Mouse (Mus musculus): Measurements from ENCODE around the gene Sf3b5. TPM values are rescaled to one million over a fixed set of nuclear protein-coding genes. Genes with fewer than 3 reads are reported as not detected.
A peak's percentile ranks its signal among the peaks of the same experiment; 100 is the strongest.

The Sf3b5 gene
- polyA plus RNA-seq, 1 experiment from 2014 or later: 37.0 TPM

DNA sequence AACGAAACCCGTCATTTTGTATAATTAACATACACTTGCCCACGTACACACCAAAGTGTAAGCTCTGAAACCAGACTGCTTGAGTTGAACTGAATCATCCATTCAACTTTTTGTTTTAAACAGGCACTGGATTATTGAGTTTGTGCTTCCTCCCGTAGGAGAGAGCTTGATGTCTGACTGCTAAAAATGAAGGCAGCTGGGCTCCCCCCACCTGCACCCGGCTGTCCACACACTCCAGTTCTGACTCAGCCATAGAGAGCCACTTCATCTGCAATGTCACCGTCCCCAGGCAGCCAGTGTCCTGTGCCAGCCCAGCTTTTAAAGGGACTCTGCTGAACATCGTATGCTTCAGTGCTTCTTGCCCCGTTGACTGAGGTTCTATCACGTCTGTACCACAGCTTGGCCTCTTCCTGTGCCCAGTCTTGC is 27.3 kb upstream of the Sf3b5 start:
- WGBS: 80% methylated on average over 9 of the region's 9 CpGs
- H3K27me3 ChIP-seq (replicated peaks): no peaks in the 10 kb centered on the region
- no peak overlapping the region for H3K4me3 ChIP-seq (replicated peaks)
- H3K4me2 ChIP-seq (replicated peaks): no peak overlapping the region
- no peak overlapping the region for H3K27ac ChIP-seq
- ATAC-seq: no peak
- H3K9me3 ChIP-seq: no peaks in the 10 kb centered on the region
- no peak overlapping the region for H3K9ac ChIP-seq
- no peaks in the 10 kb centered on the region for H3K4me1 ChIP-seq (replicated peaks)
- no peaks in the 10 kb centered on the region for H3K36me3 ChIP-seq

DNA sequence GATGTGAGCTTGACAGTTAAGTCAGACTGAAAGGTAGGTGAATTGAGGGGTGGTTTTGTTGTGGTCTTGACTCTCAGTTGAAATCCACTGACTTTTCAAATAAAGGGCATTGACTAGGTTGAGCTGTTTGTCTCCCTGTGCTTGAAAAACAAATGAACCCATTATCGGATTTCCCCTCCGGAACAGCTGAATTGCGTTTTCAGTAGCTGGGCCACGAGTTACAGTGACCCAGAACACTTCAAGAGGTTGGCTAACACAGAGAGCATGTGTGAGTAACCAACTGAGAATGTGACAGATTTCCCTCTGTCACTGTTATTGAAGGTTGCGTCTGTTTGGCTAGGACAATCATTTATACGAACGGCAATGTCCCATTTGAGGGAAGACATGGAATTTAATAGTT is 24.1 kb upstream of the Sf3b5 start:
- ATAC-seq: no peak
- Histone ChIP-seq H3K4me3 (replicated peaks) (no peak overlapping the region), H3K9ac (no peak overlapping the region), H3K4me2 (replicated peaks) (no peak overlapping the region), H3K27me3 (replicated peaks) (no peaks in the 10 kb centered on the region), H3K36me3 (no peaks in the 10 kb centered on the region), H3K27ac (no peak overlapping the region), H3K4me1 (replicated peaks) (no peaks in the 10 kb centered on the region), H3K9me3 (no peaks in the 10 kb centered on the region)
- WGBS: 78% methylated on average over 7 of the region's 7 CpGs

DNA sequence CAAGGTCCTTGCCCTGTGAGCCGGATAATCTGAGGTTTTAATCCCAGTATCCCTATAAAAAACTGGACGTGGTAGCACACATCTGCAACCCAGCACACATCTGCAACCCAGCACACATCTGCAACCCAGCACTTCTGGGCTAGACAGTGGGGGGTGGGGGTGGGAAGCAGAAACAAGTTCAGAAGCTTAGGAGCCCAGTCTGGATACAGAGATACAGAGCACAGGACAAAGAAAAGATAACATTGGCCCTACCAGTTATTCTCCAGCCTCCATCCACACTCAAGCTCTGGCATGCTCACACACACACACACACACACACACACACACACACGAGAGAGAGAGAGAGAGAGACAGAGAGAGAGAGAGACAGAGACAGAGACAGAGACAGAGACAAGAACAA is 21.6 kb upstream of the Sf3b5 start:
- no peak for ATAC-seq
- H3K27ac ChIP-seq: no peak overlapping the region
- WGBS: 67% methylated on average over 3 of the region's 3 CpGs
- H3K9me3 ChIP-seq: no peaks in the 10 kb centered on the region
- no peaks in the 10 kb centered on the region for H3K27me3 ChIP-seq (replicated peaks)
- no peak overlapping the region for H3K9ac ChIP-seq
- no peak overlapping the region for H3K4me2 ChIP-seq (replicated peaks)
- H3K4me3 ChIP-seq (replicated peaks): no peak overlapping the region
- H3K4me1 ChIP-seq (replicated peaks): no peaks in the 10 kb centered on the region
- no peaks in the 10 kb centered on the region for H3K36me3 ChIP-seq

DNA sequence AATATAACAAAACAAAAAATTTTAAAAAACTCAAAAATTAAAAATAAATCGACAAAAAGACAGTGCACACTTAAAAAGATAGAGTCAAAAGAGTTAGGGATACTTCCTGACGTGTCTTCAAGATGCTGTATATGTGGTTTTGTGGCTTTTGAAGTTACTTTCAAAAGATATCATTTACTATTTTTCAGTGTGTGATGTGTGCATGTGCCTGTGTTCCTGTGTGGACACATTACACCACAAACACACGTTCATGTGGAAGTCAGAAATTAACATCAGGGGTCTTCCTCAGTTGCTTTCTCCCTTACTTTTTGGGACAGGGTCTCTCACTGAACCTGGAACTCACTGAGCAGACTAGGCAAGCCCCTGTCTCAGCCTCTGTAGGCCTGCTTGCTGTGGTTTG is 20.1 kb upstream of the Sf3b5 start:
- no peak overlapping the region for H3K4me3 ChIP-seq (replicated peaks)
- no peaks in the 10 kb centered on the region for H3K36me3 ChIP-seq
- no peaks in the 10 kb centered on the region for H3K27me3 ChIP-seq (replicated peaks)
- no peak overlapping the region for H3K4me2 ChIP-seq (replicated peaks)
- H3K9ac ChIP-seq: no peak overlapping the region
- H3K27ac ChIP-seq: no peak overlapping the region
- ATAC-seq: no peak
- no peaks in the 10 kb centered on the region for H3K9me3 ChIP-seq
- 82% methylated on average over 3 of the region's 3 CpGs for WGBS
- H3K4me1 ChIP-seq (replicated peaks): no peaks in the 10 kb centered on the region

DNA sequence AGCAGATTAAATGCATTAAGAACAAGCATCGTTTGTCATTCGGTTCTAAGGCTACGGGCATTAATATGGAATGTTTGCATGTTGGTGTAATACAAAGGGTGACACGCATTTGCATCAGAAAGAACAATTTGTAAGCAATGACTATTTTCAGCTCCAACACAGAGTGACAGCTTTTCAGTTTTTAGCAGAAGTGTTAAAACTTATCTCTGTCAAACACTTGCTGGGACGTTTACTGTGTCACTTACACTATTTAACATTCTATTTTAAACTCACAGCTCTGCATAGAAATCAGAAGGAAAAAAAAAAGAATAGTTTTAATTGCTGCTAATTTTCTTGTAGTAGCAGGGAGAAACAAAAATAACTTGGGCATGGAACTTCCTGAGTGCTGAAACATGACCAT is 18.7 kb upstream of the Sf3b5 start:
- H3K4me3 ChIP-seq (replicated peaks): no peak overlapping the region
- ATAC-seq: no peak
- no peak overlapping the region for H3K27ac ChIP-seq
- H3K4me2 ChIP-seq (replicated peaks): no peak overlapping the region
- H3K9ac ChIP-seq: no peak overlapping the region
- WGBS: 81% methylated on average over 5 of the region's 5 CpGs
- no peaks in the 10 kb centered on the region for H3K4me1 ChIP-seq (replicated peaks)
- H3K9me3 ChIP-seq: no peaks in the 10 kb centered on the region
- H3K36me3 ChIP-seq: no peaks in the 10 kb centered on the region
- no peaks in the 10 kb centered on the region for H3K27me3 ChIP-seq (replicated peaks)

DNA sequence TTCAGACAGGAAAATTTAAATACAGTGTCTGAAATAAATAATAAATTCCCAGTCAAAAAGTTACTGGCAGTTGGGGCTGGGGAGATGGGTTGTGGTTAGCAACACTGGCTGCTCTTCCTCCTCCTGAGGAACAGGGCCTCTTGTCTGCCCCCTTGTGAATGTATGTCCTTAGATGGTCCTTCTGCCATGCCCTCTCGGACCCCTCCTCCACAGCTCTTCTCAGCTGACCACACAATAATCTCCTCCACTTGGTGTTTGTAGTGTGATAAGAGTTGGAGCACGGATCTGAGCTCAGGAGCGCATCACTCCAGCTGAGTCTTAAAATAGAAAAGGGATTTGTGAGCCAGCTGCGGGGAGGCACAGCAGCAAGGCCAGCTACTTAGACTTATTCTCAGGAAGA is 18.2 kb upstream of the Sf3b5 start:
- Histone ChIP-seq H3K4me2 (replicated peaks) (no peak overlapping the region), H3K4me1 (replicated peaks) (no peaks in the 10 kb centered on the region), H3K9me3 (no peaks in the 10 kb centered on the region), H3K9ac (no peak overlapping the region), H3K27ac (no peak overlapping the region), H3K27me3 (replicated peaks) (no peaks in the 10 kb centered on the region), H3K4me3 (replicated peaks) (no peak overlapping the region), H3K36me3 (no peaks in the 10 kb centered on the region)
- ATAC-seq: no peak
- WGBS: 51% methylated on average over 4 of the region's 4 CpGs

DNA sequence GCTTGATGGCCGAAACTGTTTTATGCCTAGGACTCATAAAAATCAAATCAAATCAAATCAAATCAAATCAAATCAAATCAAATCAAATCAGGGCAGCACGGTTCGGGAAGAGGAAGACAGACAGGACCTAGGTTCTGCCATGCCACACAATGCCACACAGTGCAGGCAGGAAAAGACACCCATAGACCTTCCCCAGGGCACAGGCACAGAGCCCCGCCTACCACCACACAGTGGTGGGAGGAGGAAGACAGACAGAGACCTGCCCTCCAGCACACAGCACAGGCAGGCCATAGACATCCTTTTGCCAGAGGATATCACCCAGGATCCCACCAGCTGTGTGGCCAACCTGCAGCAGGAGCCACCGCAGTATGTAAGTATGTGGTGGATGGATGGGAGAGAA is 13.2 kb upstream of the Sf3b5 start:
- Histone ChIP-seq H3K36me3 (no peaks in the 10 kb centered on the region), H3K27me3 (replicated peaks) (no peaks in the 10 kb centered on the region), H3K4me1 (replicated peaks) (no peaks in the 10 kb centered on the region), H3K9ac (no peak overlapping the region), H3K27ac (no peak overlapping the region), H3K4me3 (replicated peaks) (no peak overlapping the region), H3K4me2 (replicated peaks) (no peak overlapping the region), H3K9me3 (no peaks in the 10 kb centered on the region)
- ATAC-seq: no peak
- 85% methylated on average over 5 of the region's 5 CpGs for WGBS

DNA sequence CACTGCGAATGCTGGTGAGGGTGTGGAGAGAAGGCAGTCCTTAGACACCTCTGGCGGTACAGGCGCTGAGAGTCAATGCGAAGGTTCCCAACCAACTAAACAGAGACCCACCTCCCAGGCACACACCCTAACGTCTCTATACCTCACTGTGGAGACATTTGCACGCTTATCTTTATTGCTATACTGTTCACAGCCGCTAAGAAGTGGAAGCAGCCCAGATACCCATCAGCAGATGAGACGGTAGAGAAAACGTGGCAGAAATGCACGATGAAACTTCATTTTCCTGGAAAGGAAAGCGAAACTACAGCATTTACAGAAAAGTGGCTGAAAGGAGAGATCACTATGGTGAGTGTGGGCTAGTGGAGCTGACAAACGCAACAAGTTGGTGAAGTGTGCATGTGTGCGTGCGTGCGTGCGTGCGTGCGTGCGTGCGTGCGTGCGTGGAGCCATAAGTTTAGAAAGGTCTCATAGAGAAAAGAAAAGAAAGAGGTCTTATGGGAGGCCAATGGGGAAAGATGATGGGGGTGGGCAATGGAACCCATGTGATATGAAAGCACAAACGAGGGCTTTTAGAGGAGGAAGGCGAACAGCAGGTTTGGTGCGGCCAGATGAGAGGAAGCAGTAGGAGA is 11.6 kb upstream of the Sf3b5 start:
- ATAC-seq: no peak
- WGBS: 83% methylated on average over 25 of the region's 25 CpGs
- Histone ChIP-seq H3K27ac (no peak overlapping the region), H3K4me1 (replicated peaks) (no peaks in the 10 kb centered on the region), H3K4me2 (replicated peaks) (no peak overlapping the region), H3K9me3 (no peaks in the 10 kb centered on the region), H3K4me3 (replicated peaks) (no peak overlapping the region), H3K9ac (no peak overlapping the region), H3K27me3 (replicated peaks) (no peaks in the 10 kb centered on the region), H3K36me3 (no peaks in the 10 kb centered on the region)

DNA sequence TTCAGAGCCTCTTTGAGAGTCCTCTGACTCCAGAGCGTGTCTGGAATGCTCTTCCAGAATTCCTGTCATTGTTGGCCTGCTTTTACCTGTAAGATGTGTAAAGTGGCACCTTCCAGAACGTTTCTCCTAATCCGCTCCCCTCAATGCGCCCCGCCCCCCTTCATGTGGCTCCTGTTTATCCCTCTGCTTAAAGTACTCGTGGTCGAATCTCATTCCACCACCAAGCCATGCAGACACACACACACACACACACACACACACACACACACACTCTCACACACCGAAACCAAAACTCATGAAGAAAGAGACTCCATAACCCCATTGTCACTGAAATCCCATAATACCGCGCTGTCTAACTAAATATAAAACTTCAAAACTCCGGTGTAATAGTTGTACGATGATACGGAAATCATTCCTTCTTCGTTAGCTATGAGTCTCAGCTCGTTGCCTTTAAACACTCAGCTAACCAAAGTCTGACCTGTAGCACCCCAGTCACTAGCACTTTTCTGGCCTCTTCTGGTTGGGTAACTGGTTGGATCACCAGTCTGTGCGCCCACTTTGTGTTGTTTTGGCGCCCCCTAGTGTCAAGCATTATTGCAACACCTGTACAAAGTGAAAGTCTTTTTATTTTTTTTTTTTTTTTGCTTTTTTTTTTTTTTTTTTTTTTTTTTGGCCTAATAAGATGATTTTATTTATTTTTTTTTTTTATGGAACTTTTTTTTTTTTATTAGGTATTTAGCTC is 8.2 kb upstream of the Sf3b5 start:
- WGBS: 43% methylated on average over 17 of the region's 17 CpGs
- Histone ChIP-seq H3K27me3 (replicated peaks) (no peaks in the 10 kb centered on the region), H3K4me2 (replicated peaks) (no peak overlapping the region), H3K36me3 (no peaks in the 10 kb centered on the region), H3K4me3 (replicated peaks) (no peak overlapping the region), H3K9ac (no peak overlapping the region), H3K4me1 (replicated peaks) (no peaks in the 10 kb centered on the region), H3K27ac (no peak overlapping the region), H3K9me3 (no peaks in the 10 kb centered on the region)
- peak; percentile 87 for ATAC-seq

DNA sequence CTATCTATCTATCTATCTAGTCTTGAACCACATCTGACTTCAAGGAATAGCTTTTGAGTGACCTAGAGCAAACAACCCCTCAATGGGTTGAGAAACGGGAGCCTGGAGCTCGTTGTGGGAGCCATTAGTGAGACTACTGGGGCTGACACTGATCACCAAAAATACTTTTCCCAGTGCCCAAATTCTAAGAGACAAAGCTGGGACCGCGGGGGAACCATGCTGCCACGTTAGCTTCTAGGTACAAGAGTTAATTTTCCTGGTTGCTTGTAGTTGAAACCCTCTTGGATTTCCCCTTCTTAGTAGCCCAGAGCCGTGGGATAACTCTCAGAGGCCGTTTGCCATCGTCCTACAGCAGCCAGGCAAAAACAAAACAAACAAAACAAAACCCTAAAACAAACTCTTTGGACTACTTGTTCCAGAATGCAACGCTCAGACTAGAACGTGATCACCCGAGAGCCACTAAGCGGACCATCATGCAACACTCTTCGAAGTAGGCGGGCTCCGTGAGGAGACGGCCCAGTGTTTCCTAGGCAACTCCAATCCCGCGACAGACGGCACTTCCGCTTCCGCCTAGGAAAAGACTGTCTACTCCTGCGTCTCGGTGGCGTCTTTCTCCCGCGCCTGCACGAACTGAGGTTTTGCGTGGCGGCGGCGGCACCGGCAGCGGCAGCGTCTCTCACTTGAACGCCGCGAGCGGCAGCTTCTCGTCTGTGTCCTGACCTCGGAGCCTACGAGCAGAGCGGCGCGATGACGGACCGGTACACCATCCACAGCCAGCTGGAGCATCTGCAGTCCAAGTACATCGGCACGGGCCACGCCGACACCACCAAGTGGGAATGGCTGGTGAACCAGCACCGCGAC is 3.0 kb downstream of the Sf3b5 start:
- H3K27ac ChIP-seq: peak overlapping the region; percentile 66
- H3K36me3 ChIP-seq: no peaks in the 10 kb centered on the region
- peak overlapping the region; percentile 90 for H3K4me3 ChIP-seq (replicated peaks)
- ATAC-seq: peak; percentile 99
- peak overlapping the region; percentile 76 for H3K9ac ChIP-seq
- no peaks in the 10 kb centered on the region for H3K27me3 ChIP-seq (replicated peaks)
- 4% methylated on average over 52 of the region's 52 CpGs for WGBS
- H3K4me2 ChIP-seq (replicated peaks): peak overlapping the region; percentile 75
- no peaks in the 10 kb centered on the region for H3K9me3 ChIP-seq
- H3K4me1 ChIP-seq (replicated peaks): peaks cover 14% of the 10 kb centered on the region

DNA sequence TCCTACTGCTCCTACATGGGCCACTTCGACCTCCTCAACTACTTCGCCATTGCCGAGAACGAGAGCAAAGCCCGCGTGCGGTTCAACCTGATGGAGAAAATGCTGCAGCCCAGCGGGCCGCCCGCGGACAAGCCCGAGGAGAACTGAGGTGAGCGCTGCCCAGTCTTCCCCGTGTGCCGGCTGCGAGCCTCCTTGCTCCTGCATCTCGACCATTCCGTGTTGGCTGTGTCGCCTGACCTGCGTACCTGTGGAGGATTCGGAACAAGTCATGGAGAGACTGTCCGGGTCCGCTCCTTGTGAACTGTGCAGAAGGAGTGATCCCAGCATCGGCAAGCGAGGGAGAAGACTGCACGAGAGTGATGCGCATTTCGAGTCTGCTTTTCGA is 3.6 kb downstream of the Sf3b5 start:
- Histone ChIP-seq H3K27me3 (replicated peaks) (no peaks in the 10 kb centered on the region), H3K4me3 (replicated peaks) (peak overlapping the region; percentile 90), H3K9me3 (no peaks in the 10 kb centered on the region), H3K4me2 (replicated peaks) (peak overlapping the region; percentile 75), H3K4me1 (replicated peaks) (peaks cover 14% of the 10 kb centered on the region), H3K36me3 (no peaks in the 10 kb centered on the region), H3K27ac (peak overlapping the region; percentile 66; the same call in 1 of the 2 replicates), H3K9ac (peak overlapping the region; percentile 76)
- ATAC-seq: peak; percentile 51
- 2% methylated on average over 29 of the region's 29 CpGs for WGBS

DNA sequence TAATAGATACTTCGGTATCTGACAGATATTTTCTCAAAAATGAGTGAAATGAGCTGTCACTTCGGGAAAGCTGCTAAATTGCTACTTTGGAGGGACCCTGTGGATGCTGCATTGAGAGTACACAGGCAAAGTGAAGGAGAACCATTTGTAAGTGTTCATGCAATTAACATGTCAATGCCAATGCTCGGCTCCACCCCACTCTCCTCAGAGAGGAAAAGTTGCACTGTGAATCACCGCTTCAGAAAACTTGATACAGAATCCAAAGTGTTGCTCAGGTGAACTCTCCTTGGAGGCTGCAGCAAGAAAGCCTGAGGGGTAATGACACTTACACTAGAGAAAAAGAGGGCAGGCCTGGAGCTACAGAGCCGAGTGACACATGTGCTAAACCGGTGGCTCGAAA is 8.9 kb downstream of the Sf3b5 start:
- Histone ChIP-seq H3K27me3 (replicated peaks) (no peaks in the 10 kb centered on the region), H3K4me2 (replicated peaks) (no peak overlapping the region), H3K4me3 (replicated peaks) (no peak overlapping the region), H3K4me1 (replicated peaks) (peaks cover 14% of the 10 kb centered on the region), H3K9ac (no peak overlapping the region), H3K9me3 (no peaks in the 10 kb centered on the region), H3K36me3 (no peaks in the 10 kb centered on the region), H3K27ac (no peak overlapping the region)
- 71% methylated on average over 7 of the region's 7 CpGs for WGBS
- ATAC-seq: no peak

Data from intestine, embryonic 15.5 days (tissue).